Mouse (Mus musculus) embryonic facial prominence, embryonic 12.5 days (tissue): ENCODE data around the gene Prr5l. TPM values are rescaled to one million over a fixed set of nuclear protein-coding genes. Genes with fewer than 3 reads are reported as not detected.

Experiments
- ATAC-seq: fragments of 200-750 bp; cut with Nextera tagmentation; 2 replicates; pipeline ENCODE4 v1.8.0; 2017; ENCODE audit not compliant: insufficient number of reproducible peaks, insufficient read depth, low FRiP score, low TSS enrichment
- H3K27ac ChIP-seq: fragments of 300-500 bp; sonication (generic); 2 replicates; pipeline ENCODE4 v1.5.1; 2016; ENCODE audit warnings: mild to moderate bottlenecking
- H3K27me3 ChIP-seq: fragments of 300-500 bp; sonication (generic); 2 replicates; pipeline ENCODE4 v1.6.1; 2016; ENCODE audit warnings: mild to moderate bottlenecking, moderate library complexity
- H3K36me3 ChIP-seq: fragments of 300-500 bp; sonication (generic); 2 replicates; pipeline ENCODE4 v1.6.1; 2016; ENCODE audit warnings: mild to moderate bottlenecking
- H3K4me1 ChIP-seq: fragments of 300-500 bp; sonication (generic); 2 replicates; pipeline ENCODE4 v1.6.1; 2016
- H3K4me2 ChIP-seq: fragments of 300-500 bp; sonication (generic); replicated peaks from 2 replicates; pipeline ENCODE4 v1.6.1; 2016; ENCODE audit warnings: mild to moderate bottlenecking, moderate library complexity
- H3K4me3 ChIP-seq: fragments of 300-500 bp; sonication (generic); 2 replicates; pipeline ENCODE4 v1.5.1; 2016; ENCODE audit warnings: mild to moderate bottlenecking
- H3K9ac ChIP-seq: fragments of 300-500 bp; sonication (generic); 2 replicates; pipeline ENCODE4 v1.6.1; 2016; ENCODE audit warnings: mild to moderate bottlenecking, moderate library complexity
- H3K9me3 ChIP-seq: fragments of 300-500 bp; sonication (generic); 2 replicates; pipeline ENCODE4 v1.6.1; 2016; ENCODE audit warnings: mild to moderate bottlenecking, moderate library complexity
- WGBS: fragments of 180-500 bp; shearing (Covaris S2); methylation state at CpG from one replicate; pipeline ENCODE4 v1.1.7; 2016; 5-methylcytosine and 5-hydroxymethylcytosine counted together
- polyA plus RNA-seq: library from polyadenylated mRNA; unstranded; fragments of >200 nt; fragmentation: Nextera tagmentation; extraction: Ambion mirVana; gene quantifications from 2 replicates; pipeline ENCODE4 v1.2.1, GENCODE M21; 2016

The Prr5l gene
- polyA plus RNA-seq, 1 experiment from 2014 or later = 21.4 TPM

- H3K9me3 ChIP-seq = no peaks in the 10 kb centered on the region
- H3K27ac ChIP-seq = no peak overlapping the region
- H3K36me3 ChIP-seq = no peaks in the 10 kb centered on the region
- H3K9ac ChIP-seq = no peak overlapping the region
- H3K4me3 ChIP-seq = no peak overlapping the region
- H3K4me2 ChIP-seq = no peak overlapping the region
- ATAC-seq = no peak
- 87% methylated on average over 3 of the region's 3 CpGs for WGBS
- no peaks in the 10 kb centered on the region for H3K27me3 ChIP-seq
- H3K4me1 ChIP-seq = 0 out of 2 replicates have a peak, but pooled peaks cover 5% of the 10 kb centered on the region
Observed at GRCm38 (mm10) chr2:101665703-101666092, 217.1 kb downstream of the Prr5l start.

- Histone ChIP-seq H3K9me3 (no peaks in the 10 kb centered on the region), H3K4me2 (no peak overlapping the region), H3K27ac (no peak overlapping the region), H3K27me3 (no peaks in the 10 kb centered on the region), H3K9ac (no peak overlapping the region), H3K36me3 (no peaks in the 10 kb centered on the region), H3K4me3 (no peak overlapping the region), H3K4me1 (0 out of 2 replicates have a peak, but pooled peaks cover 5% of the 10 kb centered on the region)
- 0 out of 2 replicates have a peak, but pooled peaks have one; percentile 69 for ATAC-seq
- WGBS = 20% methylated on average over 9 of the region's 9 CpGs
Observed at GRCm38 (mm10) chr2:101665058-101665702, 217.6 kb downstream of the Prr5l start.

Other genes starting within 250 kb of the Prr5l start
- gene Rag1, start 233.5 kb downstream of the Prr5l start, polyA plus RNA-seq = 0.60 and 0.81 TPM in 2 replicates
- 59.3 and 59.9 TPM in 2 replicates for gene B230118H07Rik, start 233.5 kb downstream of the Prr5l start, polyA plus RNA-seq
- 10.4 and 11.4 TPM in 2 replicates for gene Traf6, start 204.6 kb downstream of the Prr5l start, polyA plus RNA-seq
- gene Commd9, start 3.2 kb upstream of the Prr5l start, polyA plus RNA-seq = 62.8 and 65.3 TPM in 2 replicates